ENCODE assay signal across 25 mouse cellular contexts in genomic region chr17:8429436-8429835, GRCm38 (mm10). TPM values are rescaled to one million over a fixed set of nuclear protein-coding genes. Genes with fewer than 3 reads are reported as not detected.
DNase-seq lines count a peak whose midpoint lies in the region; ATAC-seq lines count a peak whose summit lies in the region.
"Had no signal": no experiment of that assay in that cellular context is flagged by ENCODE, and none has a peak within 500 bp of the region (broad histone marks: within the 10 kb centered on the region; RNA-seq: fewer than 3 reads in every experiment).

No protein-coding gene starts in this region.

- H3K9ac ChIP-seq in heart, embryonic 14.5 days (ENCODE audit: low read length): no peak overlapping the region
- H3K9ac ChIP-seq in midbrain, embryonic 14.5 days (replicated peaks; ENCODE audit: low read length): no peak overlapping the region
- no peak overlapping the region for H3K9ac ChIP-seq in neural tube, embryonic 15.5 days (replicated peaks)
- H3K9ac ChIP-seq: hindbrain, embryonic 14.5 days had no signal

- H3K9me3 ChIP-seq in heart, embryonic 14.5 days (ENCODE audit: control insufficient read depth, low read length): no peaks in the 10 kb centered on the region
- no peaks in the 10 kb centered on the region for H3K9me3 ChIP-seq in midbrain, embryonic 10.5 days (replicated peaks)
- no peaks in the 10 kb centered on the region for H3K9me3 ChIP-seq in midbrain, embryonic 14.5 days (ENCODE audit: control insufficient read depth, low read length)
- no peaks in the 10 kb centered on the region for H3K9me3 ChIP-seq in neural tube, embryonic 15.5 days (replicated peaks)

- no peaks in the 10 kb centered on the region for H3K36me3 ChIP-seq in heart, embryonic 14.5 days (ENCODE audit: control insufficient read depth, insufficient read depth, low read length)
- H3K36me3 ChIP-seq in midbrain, embryonic 10.5 days: no peaks in the 10 kb centered on the region
- H3K36me3 ChIP-seq in midbrain, embryonic 14.5 days (ENCODE audit: control insufficient read depth, insufficient read depth, low read length): no peaks in the 10 kb centered on the region
- no peaks in the 10 kb centered on the region for H3K36me3 ChIP-seq in neural tube, embryonic 15.5 days

- intact Hi-C loops in heart, postnatal 10 days (cut with DNase I): no loop called here

- ATAC-seq in heart, embryonic 14.5 days (ENCODE audit: insufficient number of reproducible peaks, insufficient read depth, low FRiP score, low read depth): no peak
- no peak for ATAC-seq in midbrain, embryonic 14.5 days (ENCODE audit: low FRiP score, low TSS enrichment)
- ATAC-seq in neural tube, embryonic 15.5 days (ENCODE audit: low FRiP score): no peak
- ATAC-seq: intestine, embryonic 16.5 days; Patski had no signal

- DNase-seq in heart, postnatal 10 days: no peak
- DNase-seq in midbrain, embryonic 10.5 days (ENCODE audit: low spot score): no peak
- DNase-seq in midbrain, embryonic 14.5 days: no peak
- peak; percentile 43 for DNase-seq in R1 (ENCODE audit: low read depth, low spot score)
- DNase-seq in embryo, embryonic 11 days: no peak
- DNase-seq: adrenal gland, postnatal 14 days; B cell, adult 2 months; cerebellum, adult 11 months; cerebellum, postnatal 25 days; kidney, postnatal 36 days; lung, adult 2 months; right cerebral cortex, postnatal 14 days; thymus, adult 2 months had no signal

- H3K4me2 ChIP-seq in heart, embryonic 14.5 days (ENCODE audit: low read length): peak overlapping the region; percentile 38
- no peak overlapping the region for H3K4me2 ChIP-seq in midbrain, embryonic 14.5 days (ENCODE audit: low read length)
- 0 out of 2 replicates have a peak overlapping the region, but pooled peaks have one; percentile 15 for H3K4me2 ChIP-seq in neural tube, embryonic 15.5 days
- H3K4me2 ChIP-seq: hindbrain, embryonic 14.5 days; liver, embryonic 11.5 days had no signal

- H3K4me1 ChIP-seq in heart, embryonic 14.5 days (ENCODE audit: control insufficient read depth in 2 of 2, insufficient read depth in 2 of 2, low read length in 2 of 2): peaks cover 8 to 17% of the 10 kb centered on the region in 2 experiments; a peak in 3 of 4 replicates
- H3K4me1 ChIP-seq in midbrain, embryonic 10.5 days: peaks cover 38% of the 10 kb centered on the region
- 0 out of 2 replicates have a peak, but pooled peaks cover 5% of the 10 kb centered on the region for H3K4me1 ChIP-seq in midbrain, embryonic 14.5 days (ENCODE audit: control insufficient read depth, insufficient read depth, low read length)
- peaks cover 24% of the 10 kb centered on the region for H3K4me1 ChIP-seq in neural tube, embryonic 15.5 days

- WGBS in heart, embryonic 14.5 days: 2% methylated on average over 16 of the region's 16 CpGs
- WGBS in midbrain, embryonic 10.5 days: 0% methylated on average over 16 of the region's 16 CpGs
- 1% methylated on average over 16 of the region's 16 CpGs for WGBS in midbrain, embryonic 14.5 days
- 1% methylated on average over 16 of the region's 16 CpGs for WGBS in neural tube, embryonic 15.5 days

- H3K4me3 ChIP-seq in heart, embryonic 14.5 days (ENCODE audit: control insufficient read depth in 1 of 2, insufficient read depth in 1 of 2, low read depth in 1 of 2, low read length in 2 of 2): peak overlapping the region in 1 of 2 experiments; percentile 13; a peak in 1 of 4 replicates
- H3K4me3 ChIP-seq in midbrain, embryonic 10.5 days: peak overlapping the region; percentile 32
- no peak overlapping the region for H3K4me3 ChIP-seq in midbrain, embryonic 14.5 days (replicated peaks; ENCODE audit: low read depth, low read length)
- no peak overlapping the region for H3K4me3 ChIP-seq in neural tube, embryonic 15.5 days (replicated peaks)
- H3K4me3 ChIP-seq: megakaryocyte, embryonic 14.5 days had no signal

- H3K27me3 ChIP-seq in heart, embryonic 14.5 days (ENCODE audit: control insufficient read depth, insufficient read depth, low read length): peaks cover 71% of the 10 kb centered on the region
- H3K27me3 ChIP-seq in midbrain, embryonic 10.5 days (ENCODE audit: low read depth, poor library complexity, severe bottlenecking): peaks cover 91% of the 10 kb centered on the region
- peaks cover 61% of the 10 kb centered on the region for H3K27me3 ChIP-seq in midbrain, embryonic 14.5 days (ENCODE audit: control insufficient read depth, insufficient read depth, low read length)
- H3K27me3 ChIP-seq in neural tube, embryonic 15.5 days (replicated peaks): peaks cover 75% of the 10 kb centered on the region

- H3K27ac ChIP-seq in heart, embryonic 14.5 days (replicated peaks in 1 of 2; ENCODE audit: control insufficient read depth in 1 of 2, insufficient read depth in 1 of 2, low read depth in 2 of 2, low read length in 2 of 2): no peak overlapping the region
- no peak overlapping the region for H3K27ac ChIP-seq in midbrain, embryonic 10.5 days (replicated peaks)
- H3K27ac ChIP-seq in midbrain, embryonic 14.5 days (replicated peaks; ENCODE audit: low read depth, low read length): no peak overlapping the region
- H3K27ac ChIP-seq in neural tube, embryonic 15.5 days (replicated peaks): no peak overlapping the region
- H3K27ac ChIP-seq: hindbrain, embryonic 14.5 days had no signal

RNA-seq across cellular contexts. Expression of gene T, which starts 4.8 kb away (rescaled TPM):
- 0.28 and 0.38 TPM in 2 replicates for polyA plus RNA-seq in heart, embryonic 14.5 days (2014; fragmentation: Nextera tagmentation; extraction: Ambion mirVana)
- total RNA-seq in heart, postnatal 10 days (2021): not detected
- 0.58 and 1.0 TPM in 2 replicates for polyA plus RNA-seq in midbrain, embryonic 10.5 days (2016; fragmentation: Nextera tagmentation; extraction: Ambion mirVana)
- polyA plus RNA-seq in midbrain, embryonic 14.5 days (2014; fragmentation: Nextera tagmentation; extraction: Ambion mirVana): 0.39 and 0.43 TPM in 2 replicates
- polyA plus RNA-seq in neural tube, embryonic 15.5 days (2015; fragmentation: Nextera tagmentation; extraction: Ambion mirVana): 0.31 and 0.35 TPM in 2 replicates
- total RNA-seq: adrenal gland, postnatal 14 days; gastrocnemius, adult 18-20 months; left cerebral cortex, adult 18-20 months; left cerebral cortex, postnatal 36 days had no signal
- polyA plus RNA-seq: gonadal fat pad, adult 2 months; liver, embryonic 11.5 days; Patski; spleen, adult 2 months had no signal
